Mouse (Mus musculus) urinary bladder, adult 18-20 months (tissue): ENCODE results near the gene Isy1.

Experiments used
- DNase-seq, 2 experiments: peaks; one replicate each; pipeline ENCODE4 v3.0.0; 2022; ENCODE audit warnings: low spot score in 2 of 2, mixed read lengths in 2 of 2

Isy1 gene

DNA sequence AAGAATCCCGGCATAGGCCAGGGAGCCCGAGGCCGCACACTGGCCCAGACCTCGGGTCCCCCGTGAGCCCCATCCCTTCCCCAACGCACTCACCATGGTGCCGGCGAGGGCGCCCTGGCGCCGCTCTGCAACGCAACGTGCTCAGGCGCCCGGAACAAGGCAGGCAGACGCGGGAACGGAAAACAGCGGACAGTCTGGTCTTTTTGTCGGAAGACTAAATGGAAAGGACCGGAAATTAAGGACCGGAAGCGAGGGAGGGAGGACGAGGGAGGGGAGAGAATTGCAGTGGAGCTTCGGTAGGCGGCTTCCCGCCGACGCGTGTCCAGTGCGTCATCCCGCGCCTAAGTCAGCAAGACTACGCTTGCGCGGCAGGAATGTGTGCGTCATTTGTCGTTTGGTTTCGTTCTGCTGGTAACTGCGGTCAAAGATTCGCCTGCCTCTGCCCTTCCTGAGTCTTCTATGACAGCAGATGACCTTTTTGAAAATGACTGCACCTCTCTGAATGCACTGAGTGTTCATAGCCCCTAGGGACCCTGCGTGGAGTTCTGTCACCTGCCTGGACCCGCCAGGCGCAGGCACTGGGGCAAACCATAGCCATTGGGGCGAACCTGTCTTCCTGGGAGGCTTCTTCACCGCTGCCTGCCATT lies at the start of gene Isy1:
Isy1 (minus strand) TSS at position 248 of the 647 bp plus-strand sequence.
- peak; percentile 87 to 94 for DNase-seq

DNA sequence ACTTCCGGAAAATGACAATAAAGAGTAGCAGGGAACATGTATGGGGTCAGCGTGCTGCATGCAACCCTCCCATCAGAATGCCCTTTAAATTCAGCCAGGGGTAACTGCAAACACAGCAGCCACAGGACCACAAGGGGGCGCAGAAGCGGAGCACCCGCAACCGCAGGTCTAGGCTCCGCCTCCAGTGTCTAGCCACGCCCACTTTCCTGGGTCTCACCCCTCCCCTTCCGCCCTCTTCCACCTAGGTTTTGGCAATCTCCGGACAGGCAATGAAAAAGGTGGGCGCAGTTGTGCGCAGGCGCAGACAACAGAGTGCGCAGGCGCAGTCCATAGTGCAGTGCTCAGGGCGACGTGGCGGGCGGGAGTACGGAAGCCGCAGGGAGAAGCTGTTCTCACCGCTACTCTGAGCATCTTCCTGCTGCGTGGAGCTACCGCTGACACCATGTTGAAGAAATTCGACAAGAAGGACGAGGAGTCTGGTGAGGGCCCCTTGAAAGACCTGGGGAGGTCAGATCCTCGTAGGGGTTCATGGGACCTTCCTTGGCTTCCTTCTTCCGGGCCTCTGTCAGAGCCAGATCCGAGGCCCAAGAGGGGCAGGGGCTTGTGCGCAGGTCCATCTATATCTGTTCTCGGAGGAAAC lies 49.1 kb upstream of the Isy1 start, which contains the start of gene Copg1:
Copg1 (plus strand) TSS at position 221 of the 640 bp plus-strand sequence.
- peak; percentile 99 to 100 for DNase-seq

DNA sequence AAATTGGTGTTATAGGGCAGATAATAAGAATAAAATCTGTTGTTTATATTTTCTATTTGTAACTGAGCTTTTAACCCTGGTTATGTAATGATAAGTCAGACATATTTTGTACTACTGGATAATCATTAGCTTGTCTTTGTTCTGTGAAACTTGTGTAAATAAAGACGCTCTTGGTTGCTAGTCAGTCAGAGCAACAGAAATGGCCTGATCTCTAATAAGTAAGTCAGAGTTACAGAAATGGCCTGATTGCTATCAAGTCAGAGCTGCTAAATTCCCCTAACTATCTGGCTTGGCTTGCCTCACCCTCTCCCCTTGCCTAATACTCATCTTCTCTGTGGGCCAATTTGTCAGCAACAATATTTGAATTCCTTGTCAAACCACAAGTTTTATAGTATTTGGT lies 48.1 kb upstream of the Isy1 start:
- no peak for DNase-seq

DNA sequence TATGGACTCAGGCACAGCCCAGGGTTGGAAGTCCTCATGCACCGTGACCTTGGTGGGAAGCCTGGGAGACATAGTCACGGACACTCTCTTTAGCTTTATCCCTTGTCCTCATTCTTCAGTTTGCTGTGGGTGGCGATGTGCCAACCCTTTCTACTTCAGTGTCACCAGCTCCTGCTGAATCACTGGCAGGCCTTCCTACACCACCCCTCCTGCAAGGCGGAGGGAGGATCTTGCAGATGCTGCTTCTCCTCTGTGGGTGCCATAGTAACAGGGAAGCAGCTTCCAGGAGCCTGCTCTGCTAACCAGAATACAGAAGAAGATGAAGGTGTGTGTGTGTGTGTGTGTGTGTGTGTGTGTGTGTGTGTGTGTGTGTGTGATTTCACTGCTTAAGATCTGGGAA lies 44.2 kb upstream of the Isy1 start:
- no peak for DNase-seq

DNA sequence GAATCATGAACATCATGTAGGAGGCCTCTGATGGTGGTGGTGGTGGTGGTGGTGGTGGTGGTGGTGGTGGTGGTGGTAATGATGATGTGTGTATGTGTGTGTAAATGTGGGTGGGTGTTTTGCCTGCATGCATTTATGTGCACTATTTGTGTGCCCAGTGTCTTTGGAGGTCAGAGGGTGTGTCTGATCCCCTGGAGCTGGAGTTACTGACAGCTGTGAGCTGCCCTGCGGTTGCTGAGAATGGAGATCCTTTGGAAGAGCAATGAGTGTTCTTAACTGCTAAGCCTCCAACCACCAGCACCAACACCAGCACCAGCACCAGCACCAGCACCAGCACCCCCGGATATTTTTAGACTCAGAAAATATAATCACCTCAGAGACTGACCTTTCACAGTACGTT lies 43.6 kb upstream of the Isy1 start:
- no peak for DNase-seq

DNA sequence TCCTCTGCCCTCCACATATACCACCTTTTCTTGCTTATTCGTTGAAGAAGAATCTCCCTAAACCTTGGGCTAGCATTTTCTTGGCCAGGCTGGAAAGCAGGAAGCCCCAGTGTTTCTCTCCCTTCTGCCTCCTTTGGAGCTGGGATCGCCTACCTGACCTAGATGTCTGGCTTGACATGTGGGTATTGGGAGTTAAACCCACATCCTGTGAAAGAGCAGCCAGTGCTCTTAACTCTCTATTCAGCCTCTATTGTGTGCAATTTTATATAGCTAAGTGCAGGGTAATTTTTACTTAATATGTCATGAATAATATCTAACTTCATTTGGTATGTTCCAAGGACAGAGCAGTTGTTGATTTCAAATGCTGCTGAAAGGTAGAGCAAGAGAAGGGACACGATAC lies 41.0 kb upstream of the Isy1 start:
- no peak for DNase-seq

DNA sequence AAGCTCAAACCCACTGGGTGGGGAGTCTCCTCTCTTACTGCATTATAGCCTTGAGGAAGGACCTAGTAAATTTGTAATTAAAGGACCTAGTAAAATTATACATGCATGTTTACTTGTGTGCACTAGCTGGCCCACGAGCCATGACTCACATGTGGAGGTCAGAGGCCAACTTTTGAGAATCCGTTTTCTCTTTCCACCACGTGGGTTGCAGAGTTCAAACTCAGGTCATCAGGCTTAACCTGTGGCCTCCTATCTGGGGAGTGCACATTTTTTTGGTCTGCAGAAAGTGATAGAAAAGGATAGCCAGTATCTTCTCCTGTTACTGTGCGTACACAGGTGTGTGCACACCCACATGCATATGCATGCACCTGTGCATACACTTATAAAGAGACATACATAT lies 40.4 kb upstream of the Isy1 start:
- DNase-seq, result no peak

DNA sequence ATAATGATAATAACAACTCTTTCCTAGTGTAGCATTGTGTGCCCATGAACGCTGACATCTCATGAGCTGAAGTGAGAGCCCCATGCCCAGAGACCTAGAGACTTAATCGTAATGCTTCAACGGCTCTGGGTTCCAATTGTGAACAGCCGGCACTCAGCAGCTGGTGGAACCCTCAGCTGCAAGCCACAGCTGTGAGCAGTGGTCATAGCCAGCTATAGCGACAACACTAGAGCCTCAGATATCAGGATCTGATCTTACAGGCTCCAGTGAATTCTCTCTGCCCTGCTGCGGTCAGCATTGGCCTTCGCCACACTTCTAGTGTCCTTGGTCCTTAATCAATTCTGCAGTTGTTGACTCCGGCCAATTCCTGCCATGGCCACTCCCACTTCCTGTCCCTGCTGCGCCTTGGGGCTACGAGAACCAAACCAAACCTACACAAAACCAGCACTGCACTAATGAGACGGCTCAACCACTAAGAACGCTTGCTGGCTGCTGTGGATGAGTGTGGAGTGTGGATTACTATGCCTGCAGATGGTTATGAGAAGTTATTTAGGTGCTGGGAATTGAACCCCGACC lies 37.6 kb upstream of the Isy1 start:
- DNase-seq, result no peak

DNA sequence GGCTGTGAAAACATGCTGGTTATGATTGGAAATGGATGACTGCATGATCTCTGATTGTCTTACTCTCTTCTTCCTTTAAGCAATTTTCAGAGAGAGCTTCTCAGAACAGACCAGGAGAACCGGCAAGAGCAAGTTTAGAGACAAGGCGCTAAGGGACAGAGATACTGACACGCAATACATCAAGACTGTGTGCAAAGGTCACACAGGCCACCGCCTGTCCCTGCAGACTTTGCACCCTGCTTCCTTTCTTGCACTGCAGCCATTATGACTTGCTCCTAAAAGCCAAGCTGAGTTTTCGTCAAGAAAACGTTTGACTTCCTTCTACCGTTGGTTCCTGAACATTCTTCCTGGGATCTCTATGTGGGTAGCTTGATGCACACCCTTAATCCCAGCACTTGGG lies 37.0 kb upstream of the Isy1 start:
- no peak for DNase-seq

DNA sequence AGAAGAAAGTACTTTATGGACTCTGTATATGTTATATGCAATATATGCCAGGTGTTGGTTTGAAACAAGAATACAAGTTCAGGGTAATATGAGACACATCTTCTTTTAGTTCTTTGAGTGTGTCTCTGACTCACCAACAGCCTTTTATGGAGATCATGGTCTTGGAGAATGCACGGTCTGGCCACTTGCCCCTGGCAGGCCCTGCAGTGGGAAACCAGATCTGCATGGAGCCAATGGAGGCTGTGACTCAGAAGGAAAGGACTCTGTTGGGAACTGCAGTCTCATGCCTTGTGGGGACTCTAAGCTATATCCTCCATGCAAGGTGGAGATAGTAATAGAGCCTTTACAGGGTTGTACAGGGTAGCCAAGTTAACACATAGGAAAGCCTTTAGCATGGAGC lies 36.5 kb upstream of the Isy1 start:
- DNase-seq, result peak in 1 of 2 experiments; percentile 60

DNA sequence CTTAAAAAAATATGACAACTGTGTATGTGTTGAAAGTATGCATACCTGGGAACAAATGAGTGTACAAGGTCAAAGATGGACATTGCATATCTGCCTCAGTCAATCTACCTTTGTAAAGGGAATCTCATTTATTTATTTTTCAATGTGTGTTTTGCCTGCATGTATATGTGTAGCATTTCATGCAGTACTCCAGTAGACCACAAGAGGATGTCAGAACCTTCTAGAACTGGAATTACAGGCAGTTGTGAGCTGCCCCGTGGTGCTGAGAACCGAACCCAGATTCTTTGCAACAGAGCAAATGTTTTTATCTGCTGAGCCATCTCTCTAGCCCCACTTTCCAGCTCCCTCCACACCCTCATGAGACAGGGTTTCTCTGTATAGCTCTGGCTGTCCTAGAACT lies 35.4 kb upstream of the Isy1 start:
- DNase-seq, result no peak

DNA sequence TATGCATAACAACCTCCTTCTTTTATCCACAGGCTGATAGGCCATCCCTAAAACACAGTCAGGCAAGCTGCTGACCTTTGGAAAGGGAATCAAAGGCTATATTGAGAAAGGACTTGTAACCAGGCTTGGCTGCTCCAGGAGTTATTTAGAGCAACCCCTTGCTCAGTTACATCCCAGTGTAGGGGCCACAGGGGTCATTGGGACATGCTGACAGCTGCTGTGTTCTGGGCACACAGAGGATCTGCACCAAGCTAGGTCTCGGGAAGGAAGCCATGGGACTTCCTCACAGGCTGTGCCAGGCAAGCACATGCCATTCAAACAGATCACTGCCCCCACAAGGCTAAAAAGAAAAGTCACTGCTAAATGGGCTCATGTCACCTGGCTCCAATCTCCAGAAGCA lies 34.5 kb upstream of the Isy1 start:
- no peak for DNase-seq

DNA sequence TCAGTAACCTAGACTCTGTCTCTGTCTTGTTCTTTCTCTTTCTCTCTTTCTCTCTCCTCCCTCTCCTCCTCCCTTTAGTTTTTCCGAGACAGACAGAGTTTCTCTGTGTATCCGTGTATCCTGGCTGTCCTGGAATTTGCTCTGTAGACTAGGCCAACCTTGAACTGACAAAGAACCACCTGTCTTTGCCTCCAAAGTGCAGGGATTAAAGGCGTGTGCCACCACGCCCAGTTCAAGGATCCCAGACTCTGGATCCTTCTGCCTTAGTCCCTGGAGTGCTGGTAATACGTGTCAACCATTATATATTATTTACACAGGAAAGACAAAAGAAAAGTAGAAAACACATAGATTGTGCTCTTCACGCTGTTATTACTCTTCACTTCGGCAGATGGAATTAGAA lies 32.6 kb upstream of the Isy1 start:
- DNase-seq, result no peak

DNA sequence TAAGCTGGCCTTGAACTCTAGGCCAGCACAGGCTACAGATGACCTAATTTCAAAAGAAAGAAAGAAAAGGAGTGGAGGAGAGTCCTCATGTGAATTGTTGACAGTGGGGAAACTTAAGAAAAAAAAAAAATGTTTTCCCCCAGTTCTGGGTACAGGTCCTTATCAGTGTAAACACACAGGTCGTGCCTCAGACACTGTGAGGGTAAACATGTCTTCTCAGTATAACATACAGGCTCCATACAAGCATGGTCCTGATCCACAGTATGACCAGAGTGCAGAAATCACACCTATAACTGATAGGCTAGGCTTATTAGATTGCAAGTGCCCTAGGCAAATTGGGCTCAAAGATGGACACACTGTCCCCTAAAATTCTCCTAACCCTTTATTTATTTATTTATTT lies 31.8 kb upstream of the Isy1 start:
- no peak for DNase-seq

DNA sequence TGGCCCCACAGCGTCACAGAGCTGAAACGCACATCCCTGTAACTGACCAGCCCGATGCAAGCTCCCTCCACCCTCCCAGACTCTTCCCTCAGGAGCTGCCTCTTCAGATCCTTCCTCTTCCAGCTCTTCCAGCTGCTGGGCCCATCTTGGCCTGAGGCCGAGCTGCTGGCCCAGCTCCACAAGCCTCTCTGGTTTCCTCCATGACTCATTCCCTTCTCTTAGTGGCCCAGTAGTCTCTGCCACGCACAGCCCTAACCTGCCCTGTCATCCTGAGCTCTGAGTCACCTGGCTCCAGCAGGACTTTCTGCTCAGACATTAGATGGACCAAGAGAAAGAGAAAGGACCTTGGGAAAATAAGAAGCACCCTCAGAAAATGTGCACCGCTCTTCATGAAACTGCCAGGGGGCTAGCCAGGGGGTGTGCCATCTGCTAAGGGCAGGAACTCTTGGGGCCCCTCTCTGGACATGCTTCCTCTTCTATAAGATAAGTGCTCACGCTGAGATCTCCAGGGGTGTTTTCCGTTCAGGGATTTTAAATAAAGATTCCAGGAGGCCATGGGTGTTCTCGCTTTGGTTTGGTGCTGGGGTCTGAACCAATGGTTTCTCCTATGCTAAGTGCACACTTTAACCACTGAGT lies 30.4 kb upstream of the Isy1 start:
- DNase-seq, result peak; percentile 80 to 88

DNA sequence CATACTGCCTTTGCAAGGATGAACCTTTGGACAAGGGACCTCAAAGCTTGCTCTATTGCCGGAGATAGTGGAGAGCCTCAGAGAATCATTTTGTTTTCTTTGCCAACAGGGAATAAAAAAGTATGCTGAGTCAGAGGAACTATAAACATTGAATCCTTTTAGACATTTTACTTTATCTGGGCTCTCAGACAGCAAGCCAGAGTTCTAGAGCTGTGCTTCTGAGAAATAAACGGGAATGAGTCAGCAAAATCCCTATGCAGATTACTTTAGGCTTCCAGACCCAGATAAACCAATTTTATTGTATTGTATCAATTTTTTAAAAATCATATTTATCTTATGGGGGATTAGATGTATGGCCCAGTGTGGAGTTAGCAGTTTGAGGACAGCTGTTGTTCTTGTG lies 28.7 kb upstream of the Isy1 start:
- no peak for DNase-seq

DNA sequence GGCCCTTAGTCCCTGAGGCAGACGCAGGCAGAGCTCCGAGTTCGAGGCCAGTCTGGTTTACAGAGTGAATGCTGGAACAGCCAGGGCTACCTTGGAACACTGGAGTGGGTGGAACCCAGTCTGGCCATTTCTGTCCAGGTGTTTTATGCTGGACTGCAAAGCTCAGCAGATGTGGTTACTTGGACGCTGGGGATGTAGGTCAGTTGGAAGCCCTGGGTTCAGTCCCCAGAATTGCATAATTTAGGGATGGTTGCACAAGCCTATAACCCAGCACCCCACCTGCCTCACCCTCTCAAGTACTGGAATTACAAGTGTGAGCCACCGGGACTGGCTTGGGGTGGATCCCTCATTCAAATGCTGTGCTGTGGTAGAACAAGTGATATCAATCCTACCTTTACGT lies 27.6 kb upstream of the Isy1 start:
- DNase-seq, result peak in 1 of 2 experiments; percentile 12

DNA sequence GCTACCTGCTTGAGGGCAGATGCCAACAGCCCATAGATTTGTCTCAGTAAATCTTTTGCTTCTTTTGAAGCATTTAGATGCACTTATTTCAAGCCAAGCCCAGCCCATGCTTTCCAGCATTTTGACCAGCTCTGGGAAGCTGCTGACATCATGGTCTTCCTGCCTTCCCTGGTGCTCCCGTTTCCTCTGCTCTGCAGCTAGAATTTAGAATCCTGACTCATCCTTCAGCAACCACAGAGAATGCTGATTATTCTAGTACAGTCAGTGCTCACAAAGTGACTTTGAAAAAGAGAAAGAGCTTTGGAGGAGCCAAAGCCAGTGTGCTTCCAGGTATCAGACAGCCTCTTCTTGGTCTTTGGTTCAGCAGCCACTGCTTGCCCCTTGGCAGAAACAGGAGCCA lies 18.5 kb upstream of the Isy1 start:
- DNase-seq, result no peak

DNA sequence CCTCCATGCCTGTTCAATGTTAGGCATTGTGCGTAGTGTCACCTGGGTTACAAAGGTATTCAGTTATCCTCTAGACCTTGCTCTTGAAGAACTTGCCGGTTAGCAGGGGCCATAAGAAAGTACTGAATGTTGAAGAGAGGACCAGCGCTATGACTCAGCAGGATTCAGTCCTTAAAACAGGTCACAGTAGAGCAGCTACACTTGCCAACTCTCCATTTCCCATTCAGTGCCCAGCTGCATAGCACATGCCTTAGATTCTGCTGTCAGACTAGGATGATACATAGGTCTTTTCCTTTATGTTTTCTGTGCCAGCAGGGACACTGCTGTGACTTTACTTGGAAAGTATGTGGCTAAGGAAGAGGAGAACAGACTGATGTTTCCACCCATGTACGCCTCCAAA lies 14.8 kb upstream of the Isy1 start:
- DNase-seq, result no peak

DNA sequence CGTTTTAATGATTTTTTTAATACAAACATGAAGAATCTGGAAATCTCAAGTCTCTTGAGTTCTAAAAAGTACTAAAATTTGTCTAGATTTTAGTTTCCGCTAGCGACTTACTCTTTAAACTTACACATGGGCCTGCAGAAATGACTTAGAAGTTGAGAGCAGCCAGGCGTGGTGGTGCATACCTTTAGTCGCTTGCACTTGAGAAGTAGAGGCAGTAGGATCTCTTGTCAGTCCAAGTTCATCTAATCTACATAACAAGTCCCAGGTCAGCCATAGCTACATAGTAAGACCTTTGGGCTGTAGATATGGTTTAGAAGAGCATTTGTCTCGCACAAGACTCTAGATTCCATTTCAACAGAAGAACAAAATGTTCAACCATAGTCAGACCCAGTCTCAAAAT lies 13.3 kb upstream of the Isy1 start:
- no peak for DNase-seq

DNA sequence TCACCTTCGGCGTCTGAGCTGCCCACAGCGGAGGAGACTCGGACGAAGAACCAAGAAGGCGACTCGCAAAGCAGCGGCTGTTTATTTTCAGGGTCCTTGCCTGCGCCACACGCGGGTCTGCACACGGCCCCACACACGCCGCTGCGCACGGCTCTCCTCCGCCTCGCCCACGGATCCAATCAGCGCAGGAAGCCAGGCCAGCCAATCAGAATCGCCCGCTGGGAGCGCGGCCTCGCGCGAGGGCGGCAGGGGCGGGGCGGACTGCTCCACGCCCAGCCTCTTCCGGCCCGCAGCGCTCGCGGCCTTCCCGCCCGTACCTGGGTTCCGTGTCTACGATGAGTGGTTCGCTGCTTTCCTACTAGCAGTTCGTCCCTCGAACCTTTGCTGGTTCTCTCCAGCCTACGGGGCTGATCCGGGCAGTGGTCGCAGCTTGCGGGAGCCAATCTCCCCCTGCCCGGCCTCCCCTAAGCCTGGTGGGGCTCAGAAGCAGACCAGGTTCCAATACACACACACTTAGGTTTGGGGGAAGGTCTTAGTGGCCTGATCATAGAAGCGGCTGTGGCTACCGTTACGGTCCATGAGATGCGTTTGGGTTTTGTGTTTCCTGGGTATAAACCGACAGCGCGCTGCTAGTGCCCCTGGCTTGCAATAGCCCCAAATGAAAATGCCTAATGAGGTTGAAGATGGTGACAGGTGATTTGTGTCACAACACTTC lies 12.5 kb upstream of the Isy1 start, which contains the start of gene Cnbp:
Cnbp (minus strand) TSS at position 207 of the 715 bp plus-strand sequence.
- DNase-seq, result peak; percentile 92 to 93
